Mouse (Mus musculus): ENCODE data around the gene Zfp385b. TPM values are rescaled to one million over a fixed set of nuclear protein-coding genes. Genes with fewer than 3 reads are reported as not detected.
A peak's percentile ranks its signal among the peaks of the same experiment; 100 is the strongest.

Zfp385b gene
- polyA plus RNA-seq, 1 experiment from 2014 or later: 2.0 TPM

- Histone ChIP-seq H3K27ac (ENCODE audit: low read depth, low read length) (no peak overlapping the region), H3K9me3 (ENCODE audit: control insufficient read depth, low read length) (no peaks in the 10 kb centered on the region), H3K4me1 (ENCODE audit: control insufficient read depth, insufficient read depth, low read length) (no peaks in the 10 kb centered on the region; the same call in 1 of the 2 replicates), H3K4me3 (ENCODE audit: low read depth, low read length) (no peak overlapping the region), H3K4me2 (ENCODE audit: low read depth) (no peak overlapping the region), H3K9ac (ENCODE audit: low read length) (no peak overlapping the region), H3K27me3 (ENCODE audit: control insufficient read depth, insufficient read depth, low read length) (no peaks in the 10 kb centered on the region), H3K36me3 (ENCODE audit: control insufficient read depth, insufficient read depth, low read length) (no peaks in the 10 kb centered on the region)
- 72% methylated on average over 2 of the region's 2 CpGs for WGBS
- no peak for DNase-seq (ENCODE audit: low spot score)
- ATAC-seq (ENCODE audit: insufficient read depth, low FRiP score, low TSS enrichment): no peak
Measured at GRCm38 (mm10) chr2:77705476-77705875, 114.0 kb downstream of the Zfp385b start.

- DNase-seq (ENCODE audit: low spot score): peak; percentile 28
- Histone ChIP-seq H3K27ac (ENCODE audit: low read depth, low read length) (no peak overlapping the region), H3K4me3 (ENCODE audit: low read depth, low read length) (no peak overlapping the region), H3K4me2 (ENCODE audit: low read depth) (no peak overlapping the region), H3K27me3 (ENCODE audit: control insufficient read depth, insufficient read depth, low read length) (no peaks in the 10 kb centered on the region), H3K9me3 (ENCODE audit: control insufficient read depth, low read length) (no peaks in the 10 kb centered on the region), H3K4me1 (ENCODE audit: control insufficient read depth, insufficient read depth, low read length) (no peaks in the 10 kb centered on the region; the same call in 1 of the 2 replicates), H3K9ac (ENCODE audit: low read length) (no peak overlapping the region), H3K36me3 (ENCODE audit: control insufficient read depth, insufficient read depth, low read length) (no peaks in the 10 kb centered on the region)
- WGBS: 54% methylated on average over 19 of the region's 19 CpGs
- ATAC-seq (ENCODE audit: insufficient read depth, low FRiP score, low TSS enrichment): no peak
Measured at GRCm38 (mm10) chr2:77703080-77703479, 116.4 kb downstream of the Zfp385b start.

GRCm38 (mm10) chr2:77691174-77691573, 128.3 kb downstream of the Zfp385b start:
- no peak for ATAC-seq (ENCODE audit: insufficient read depth, low FRiP score, low TSS enrichment)
- H3K36me3 ChIP-seq (ENCODE audit: control insufficient read depth, insufficient read depth, low read length): no peaks in the 10 kb centered on the region
- H3K27ac ChIP-seq (ENCODE audit: low read depth, low read length): no peak overlapping the region
- no peak overlapping the region for H3K9ac ChIP-seq (ENCODE audit: low read length)
- 75% methylated on average over 8 of the region's 8 CpGs for WGBS
- no peak overlapping the region for H3K4me3 ChIP-seq (ENCODE audit: low read depth, low read length)
- no peaks in the 10 kb centered on the region for H3K27me3 ChIP-seq (ENCODE audit: control insufficient read depth, insufficient read depth, low read length)
- no peak for DNase-seq (ENCODE audit: low spot score)
- H3K9me3 ChIP-seq (ENCODE audit: control insufficient read depth, low read length): no peaks in the 10 kb centered on the region
- H3K4me1 ChIP-seq (ENCODE audit: control insufficient read depth, insufficient read depth, low read length): no peaks in the 10 kb centered on the region
- no peak overlapping the region for H3K4me2 ChIP-seq (ENCODE audit: low read depth)

- no peaks in the 10 kb centered on the region for H3K9me3 ChIP-seq (ENCODE audit: control insufficient read depth, low read length)
- no peak overlapping the region for H3K27ac ChIP-seq (ENCODE audit: low read depth, low read length)
- 78% methylated on average over 8 of the region's 8 CpGs for WGBS
- H3K9ac ChIP-seq (ENCODE audit: low read length): no peak overlapping the region
- no peak overlapping the region for H3K4me3 ChIP-seq (ENCODE audit: low read depth, low read length)
- H3K4me1 ChIP-seq (ENCODE audit: control insufficient read depth, insufficient read depth, low read length): no peaks in the 10 kb centered on the region
- DNase-seq (ENCODE audit: low spot score): no peak
- no peak for ATAC-seq (ENCODE audit: insufficient read depth, low FRiP score, low TSS enrichment)
- H3K36me3 ChIP-seq (ENCODE audit: control insufficient read depth, insufficient read depth, low read length): no peaks in the 10 kb centered on the region
- no peaks in the 10 kb centered on the region for H3K27me3 ChIP-seq (ENCODE audit: control insufficient read depth, insufficient read depth, low read length)
- H3K4me2 ChIP-seq (ENCODE audit: low read depth): no peak overlapping the region
Measured at GRCm38 (mm10) chr2:77690316-77690715, 129.1 kb downstream of the Zfp385b start.

GRCm38 (mm10) chr2:77688651-77689050, 130.8 kb downstream of the Zfp385b start:
- no peak for DNase-seq (ENCODE audit: low spot score)
- H3K4me1 ChIP-seq (ENCODE audit: control insufficient read depth, insufficient read depth, low read length): no peaks in the 10 kb centered on the region
- whole genome bisulfite sequencing: 71% methylated on average over 4 of the region's 4 CpGs
- H3K9ac ChIP-seq (ENCODE audit: low read length): no peak overlapping the region
- no peak overlapping the region for H3K4me2 ChIP-seq (ENCODE audit: low read depth)
- H3K27me3 ChIP-seq (ENCODE audit: control insufficient read depth, insufficient read depth, low read length): no peaks in the 10 kb centered on the region
- ATAC-seq (ENCODE audit: insufficient read depth, low FRiP score, low TSS enrichment): no peak
- H3K36me3 ChIP-seq (ENCODE audit: control insufficient read depth, insufficient read depth, low read length): no peaks in the 10 kb centered on the region
- H3K27ac ChIP-seq (ENCODE audit: low read depth, low read length): no peak overlapping the region
- no peaks in the 10 kb centered on the region for H3K9me3 ChIP-seq (ENCODE audit: control insufficient read depth, low read length)
- H3K4me3 ChIP-seq (ENCODE audit: low read depth, low read length): no peak overlapping the region

GRCm38 (mm10) chr2:77684088-77684487, 135.4 kb downstream of the Zfp385b start:
- no peaks in the 10 kb centered on the region for H3K27me3 ChIP-seq (ENCODE audit: control insufficient read depth, insufficient read depth, low read length)
- H3K27ac ChIP-seq (ENCODE audit: low read depth, low read length): no peak overlapping the region
- no peaks in the 10 kb centered on the region for H3K4me1 ChIP-seq (ENCODE audit: control insufficient read depth, insufficient read depth, low read length)
- no peak overlapping the region for H3K4me2 ChIP-seq (ENCODE audit: low read depth)
- H3K36me3 ChIP-seq (ENCODE audit: control insufficient read depth, insufficient read depth, low read length): no peaks in the 10 kb centered on the region
- H3K9ac ChIP-seq (ENCODE audit: low read length): no peak overlapping the region
- H3K4me3 ChIP-seq (ENCODE audit: low read depth, low read length): no peak overlapping the region
- DNase-seq (ENCODE audit: low spot score): no peak
- WGBS: 84% methylated on average over 3 of the region's 3 CpGs
- H3K9me3 ChIP-seq (ENCODE audit: control insufficient read depth, low read length): no peaks in the 10 kb centered on the region
- ATAC-seq (ENCODE audit: insufficient read depth, low FRiP score, low TSS enrichment): no peak

GRCm38 (mm10) chr2:77682205-77682604, 137.2 kb downstream of the Zfp385b start:
- Histone ChIP-seq H3K4me3 (ENCODE audit: low read depth, low read length) (no peak overlapping the region), H3K27ac (ENCODE audit: low read depth, low read length) (no peak overlapping the region), H3K4me1 (ENCODE audit: control insufficient read depth, insufficient read depth, low read length) (no peaks in the 10 kb centered on the region), H3K9me3 (ENCODE audit: control insufficient read depth, low read length) (no peaks in the 10 kb centered on the region), H3K4me2 (ENCODE audit: low read depth) (no peak overlapping the region), H3K27me3 (ENCODE audit: control insufficient read depth, insufficient read depth, low read length) (no peaks in the 10 kb centered on the region), H3K9ac (ENCODE audit: low read length) (no peak overlapping the region), H3K36me3 (ENCODE audit: control insufficient read depth, insufficient read depth, low read length) (no peaks in the 10 kb centered on the region)
- ATAC-seq (ENCODE audit: insufficient read depth, low FRiP score, low TSS enrichment): no peak
- DNase-seq (ENCODE audit: low spot score): no peak
- WGBS: 81% methylated on average over 5 of the region's 5 CpGs

- no peak overlapping the region for H3K4me3 ChIP-seq (ENCODE audit: low read depth, low read length)
- H3K9me3 ChIP-seq (ENCODE audit: control insufficient read depth, low read length): no peaks in the 10 kb centered on the region
- ATAC-seq (ENCODE audit: insufficient read depth, low FRiP score, low TSS enrichment): no peak
- no peak for DNase-seq (ENCODE audit: low spot score)
- WGBS: 66% methylated on average over 5 of the region's 5 CpGs
- no peaks in the 10 kb centered on the region for H3K36me3 ChIP-seq (ENCODE audit: control insufficient read depth, insufficient read depth, low read length)
- no peaks in the 10 kb centered on the region for H3K4me1 ChIP-seq (ENCODE audit: control insufficient read depth, insufficient read depth, low read length)
- no peak overlapping the region for H3K4me2 ChIP-seq (ENCODE audit: low read depth)
- H3K9ac ChIP-seq (ENCODE audit: low read length): no peak overlapping the region
- no peaks in the 10 kb centered on the region for H3K27me3 ChIP-seq (ENCODE audit: control insufficient read depth, insufficient read depth, low read length)
- H3K27ac ChIP-seq (ENCODE audit: low read depth, low read length): no peak overlapping the region
Measured at GRCm38 (mm10) chr2:77681741-77682140, 137.7 kb downstream of the Zfp385b start.

- H3K27ac ChIP-seq (ENCODE audit: low read depth, low read length): no peak overlapping the region
- H3K9ac ChIP-seq (ENCODE audit: low read length): no peak overlapping the region
- no peak overlapping the region for H3K4me3 ChIP-seq (ENCODE audit: low read depth, low read length)
- no peaks in the 10 kb centered on the region for H3K36me3 ChIP-seq (ENCODE audit: control insufficient read depth, insufficient read depth, low read length)
- H3K27me3 ChIP-seq (ENCODE audit: control insufficient read depth, insufficient read depth, low read length): no peaks in the 10 kb centered on the region
- H3K4me1 ChIP-seq (ENCODE audit: control insufficient read depth, insufficient read depth, low read length): no peaks in the 10 kb centered on the region
- no peak for DNase-seq (ENCODE audit: low spot score)
- H3K9me3 ChIP-seq (ENCODE audit: control insufficient read depth, low read length): no peaks in the 10 kb centered on the region
- no peak overlapping the region for H3K4me2 ChIP-seq (ENCODE audit: low read depth)
- ATAC-seq (ENCODE audit: insufficient read depth, low FRiP score, low TSS enrichment): no peak
- 90% methylated on average over 10 of the region's 10 CpGs for WGBS
Measured at GRCm38 (mm10) chr2:77673770-77674169, 145.7 kb downstream of the Zfp385b start.
